Mouse (Mus musculus): Measurements from ENCODE around the gene Ccdc14. TPM values are rescaled to one million over a fixed set of nuclear protein-coding genes. Genes with fewer than 3 reads are reported as not detected.
A peak's percentile ranks its signal among the peaks of the same experiment; 100 is the strongest.

Gene Ccdc14
- total and polyA plus RNA-seq, 3 experiments, result 11.6 to 18.9 (median 18.5) TPM

- Histone ChIP-seq H3K9me3 (replicated peaks; ENCODE audit: low read length) (no peaks in the 10 kb centered on the region), H3K4me3 (replicated peaks in 1 of 3; ENCODE audit: low read depth in 2 of 3, low read length in 2 of 3, poor library complexity in 1 of 3) (peak overlapping the region in 2 of 3 experiments; percentile 4 to 54), H3K4me2 (ENCODE audit: insufficient read depth, low read depth, poor library complexity, severe bottlenecking) (no peak overlapping the region), H3K4me1 (ENCODE audit: control insufficient read depth in 1 of 2, insufficient read depth in 2 of 2) (peaks cover 11 to 36% of the 10 kb centered on the region in 2 experiments), H3K36me3 (replicated peaks in 1 of 2; ENCODE audit: control insufficient read depth in 1 of 2, insufficient read depth in 1 of 2, low read length in 1 of 2) (peaks cover 25 to 75% of the 10 kb centered on the region in 2 experiments), H3K27me3 (replicated peaks) (no peaks in the 10 kb centered on the region), H3K79me2 (replicated peaks; ENCODE audit: control insufficient read depth, extremely low read depth, insufficient read depth, poor library complexity, severe bottlenecking) (no peaks in the 10 kb centered on the region), H3K9ac (ENCODE audit: insufficient read depth, low read depth) (0 out of 2 replicates have a peak overlapping the region, but pooled peaks have one; percentile 21), H3K27ac (ENCODE audit: insufficient read depth, low read depth) (no peak overlapping the region)
- in situ Hi-C loops (cut with MboI; ENCODE audit: low pct_ligation_motif_present, low pct_unique_long_range_greater_than_20kb, low sequenced_read_pairs) (loop anchor here (5.0 kb wide), 1 partner anchor 33 kb away; no protein-coding TSS in a partner anchor), dilution Hi-C loops (cut with MboI; ENCODE audit: extremely low pct_ligation_motif_present, extremely low pct_unique_long_range_greater_than_20kb, low sequenced_read_pairs) (no loop called here)
- TF ChIP-seq MXI1 (IDR thresholded peaks at IDR 0.05; ENCODE audit: low read depth, low read length) (peak; percentile 75), SMC3 (IDR thresholded peaks at IDR 0.05; ENCODE audit: low read depth, low read length) (peak; percentile 95), RAD21 (IDR thresholded peaks at IDR 0.05; ENCODE audit: low read depth, low read length) (peak; percentile 88), BHLHE40 (IDR thresholded peaks at IDR 0.05; ENCODE audit: low read depth, low read length) (0 out of 2 replicates have a peak, but pooled peaks have one; percentile 26), ZC3H11A (IDR thresholded peaks at IDR 0.05; ENCODE audit: low read depth, low read length) (peak; percentile 13; the same call in 1 of the 2 replicates), NELFE (IDR thresholded peaks at IDR 0.05; ENCODE audit: low read depth, low read length) (0 out of 2 replicates have a peak, but pooled peaks have one; percentile 11), MYC (IDR thresholded peaks at IDR 0.05; ENCODE audit: low read depth, low read length) (peak; percentile 89), TBP (conservative IDR thresholded peaks at IDR 0.05; ENCODE audit: low read depth, low read length) (no peak), ZKSCAN1 (IDR thresholded peaks at IDR 0.05; ENCODE audit: borderline replicate concordance, low read depth, low read length) (no peak), MAX (IDR thresholded peaks at IDR 0.05; ENCODE audit: low read length) (peak; percentile 61; the same call in 1 of the 2 replicates), ZMIZ1 (IDR thresholded peaks at IDR 0.05; ENCODE audit: low read depth, low read length) (no peak), CTCF (conservative IDR thresholded peaks at IDR 0.05 in 1 of 2, IDR thresholded peaks at IDR 0.05 in 1 of 2; ENCODE audit: low read depth in 2 of 2, low read length in 2 of 2) (peak; percentile 93 to 98), SIN3A (IDR thresholded peaks at IDR 0.05; ENCODE audit: low read length) (0 out of 2 replicates have a peak, but pooled peaks have one; percentile 45), MEF2A (IDR thresholded peaks at IDR 0.05; ENCODE audit: borderline replicate concordance, low read depth, low read length) (no peak), ELF1 (IDR thresholded peaks at IDR 0.05; ENCODE audit: low read depth, low read length) (0 out of 2 replicates have a peak, but pooled peaks have one; percentile 32)
- DNase-seq (ENCODE audit: extremely low read depth), result peak; percentile 87
Measured at GRCm38 (mm10) chr16:34700165-34700827, 9.9 kb downstream of the Ccdc14 start.

GRCm38 (mm10) chr16:34700828-34701216 is 10.4 kb downstream of the Ccdc14 start:
- Histone ChIP-seq H3K27me3 (replicated peaks) (no peaks in the 10 kb centered on the region), H3K4me2 (ENCODE audit: insufficient read depth, low read depth, poor library complexity, severe bottlenecking) (no peak overlapping the region), H3K79me2 (replicated peaks; ENCODE audit: control insufficient read depth, extremely low read depth, insufficient read depth, poor library complexity, severe bottlenecking) (no peaks in the 10 kb centered on the region), H3K4me3 (replicated peaks in 1 of 3; ENCODE audit: low read depth in 2 of 3, low read length in 2 of 3, poor library complexity in 1 of 3) (no peak overlapping the region), H3K9me3 (replicated peaks; ENCODE audit: low read length) (no peaks in the 10 kb centered on the region), H3K27ac (ENCODE audit: insufficient read depth, low read depth) (no peak overlapping the region), H3K4me1 (ENCODE audit: control insufficient read depth in 1 of 2, insufficient read depth in 2 of 2) (peaks cover 11 to 36% of the 10 kb centered on the region in 2 experiments), H3K36me3 (replicated peaks in 1 of 2; ENCODE audit: control insufficient read depth in 1 of 2, insufficient read depth in 1 of 2, low read length in 1 of 2) (peaks cover 26 to 75% of the 10 kb centered on the region in 2 experiments), H3K9ac (ENCODE audit: insufficient read depth, low read depth) (no peak overlapping the region)
- dilution Hi-C loops (cut with MboI; ENCODE audit: extremely low pct_ligation_motif_present, extremely low pct_unique_long_range_greater_than_20kb, low sequenced_read_pairs) (no loop called here), in situ Hi-C loops (cut with MboI; ENCODE audit: low pct_ligation_motif_present, low pct_unique_long_range_greater_than_20kb, low sequenced_read_pairs) (loop anchor here (5.0 kb wide), 1 partner anchor 34 kb away; no protein-coding TSS in a partner anchor)
- DNase-seq (ENCODE audit: extremely low read depth), result no peak
- TF ChIP-seq BHLHE40 (IDR thresholded peaks at IDR 0.05; ENCODE audit: low read depth, low read length) (no peak), MEF2A (IDR thresholded peaks at IDR 0.05; ENCODE audit: borderline replicate concordance, low read depth, low read length) (no peak), MXI1 (IDR thresholded peaks at IDR 0.05; ENCODE audit: low read depth, low read length) (no peak), GABPA (IDR thresholded peaks at IDR 0.05; ENCODE audit: insufficient replicate concordance, low read depth, low read length) (no peak), POLR2AphosphoS2 (IDR thresholded peaks at IDR 0.05; ENCODE audit: low read depth, low read length) (no peak), CTCF (conservative IDR thresholded peaks at IDR 0.05 in 1 of 2, IDR thresholded peaks at IDR 0.05 in 1 of 2; ENCODE audit: low read depth in 2 of 2, low read length in 2 of 2) (no peak), RAD21 (IDR thresholded peaks at IDR 0.05; ENCODE audit: low read depth, low read length) (no peak), JUN (IDR thresholded peaks at IDR 0.05; ENCODE audit: insufficient read depth, low read depth, low read length) (no peak)

All from CH12.LX (cell line).